Mouse (Mus musculus) embryonic stem cell, embryonic (primary cell): Measurements from ENCODE around the gene Slx4.

Source experiments
- CTCF ChIA-PET, 4 experiments: fragments of 300-600 bp in 2 of 4; fragments of 350-600 bp in 2 of 4; sonication (Branson Sonifier 250); formaldehyde crosslinking; loops; one replicate each; lab custom pipeline; 2022; ENCODE audit warnings: inconsistent platforms in 2 of 4; lab: Charles Lee
- POLR2A ChIA-PET, 4 experiments: fragments of 300-600 bp in 2 of 4; fragments of 350-600 bp in 2 of 4; sonication (Branson Sonifier 250); formaldehyde crosslinking; loops; one replicate each; lab custom pipeline; 2022; ENCODE audit warnings: antibody characterized with exemption in 4 of 4, inconsistent platforms in 1 of 4; lab: Charles Lee

The Slx4 gene

GRCm38 (mm10) chr16:3959261-3959660 is 44.3 kb downstream of the Slx4 start:
- ChIA-PET POLR2A (interaction anchor here in 2 of 4 experiments (1.1 to 2.9 kb wide), 5 partner anchors 8 to 43 kb away, joined by 3 to 9 read pairs (median 3); partner anchors contain the start of gene Nlrc3 (in 1 of the 2)), CTCF (interaction anchor here in 1 of 4 experiments (1.5 kb wide), 1 partner anchor 120 kb away, joined by 3 read pairs; no protein-coding TSS in a partner anchor)

GRCm38 (mm10) chr16:3956369-3956768 is 47.2 kb downstream of the Slx4 start:
- ChIA-PET CTCF (interaction anchor here in 2 of 4 experiments (0.6 to 0.7 kb wide), 2 partner anchors 48 to 65 kb away, joined by 3 to 5 read pairs; partner anchors contain the start of genes 1700037C18Rik (in 1 of the 2) and Cluap1 (in 1 of the 2)), POLR2A (interaction anchor here in 3 of 4 experiments (0.7 to 2.3 kb wide), 9 partner anchors 12 to 602 kb away, joined by 3 to 9 read pairs (median 4); partner anchors contain the start of genes Nlrc3 (in 2 of the 3), Slx4 (in 1 of the 3) and Trap1 (in 1 of the 3))

GRCm38 (mm10) chr16:3951141-3951540 is 52.4 kb downstream of the Slx4 start:
- POLR2A ChIA-PET, result interaction anchor here in 3 of 4 experiments (0.7 to 2.5 kb wide), 9 partner anchors 8 to 79 kb away, joined by 3 to 9 read pairs (median 3); partner anchors contain the start of genes 1700037C18Rik (in 1 of the 3), Cluap1 (in 1 of the 3), Naa60 (in 1 of the 3) and Slx4 (in 1 of the 3)
- CTCF ChIA-PET, result no interaction called here

DNA sequence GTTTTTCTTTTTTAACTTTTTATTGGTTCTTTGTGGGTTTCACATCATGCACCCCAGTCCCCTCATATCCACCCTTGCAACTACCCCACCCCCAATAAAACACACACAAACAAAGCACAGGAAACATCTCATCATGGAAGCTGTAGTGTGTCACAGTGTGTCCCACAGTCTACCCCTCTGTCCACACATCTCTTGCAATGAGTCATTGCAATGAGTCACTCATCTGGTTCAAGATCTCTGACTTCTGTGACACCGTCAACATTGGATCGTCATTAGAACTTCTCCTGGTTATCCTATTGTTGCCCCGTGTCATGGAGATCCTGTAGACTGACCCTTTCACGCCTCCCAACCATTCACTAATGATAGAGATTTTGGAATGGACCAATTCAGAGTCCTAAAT is 68.9 kb downstream of the Slx4 start:
- ChIA-PET POLR2A (interaction anchor here in 1 of 4 experiments (1.1 kb wide), 1 partner anchor 42 kb away, joined by 3 read pairs; the partner anchor contains the start of gene Nlrc3), CTCF (no interaction called here)

DNA sequence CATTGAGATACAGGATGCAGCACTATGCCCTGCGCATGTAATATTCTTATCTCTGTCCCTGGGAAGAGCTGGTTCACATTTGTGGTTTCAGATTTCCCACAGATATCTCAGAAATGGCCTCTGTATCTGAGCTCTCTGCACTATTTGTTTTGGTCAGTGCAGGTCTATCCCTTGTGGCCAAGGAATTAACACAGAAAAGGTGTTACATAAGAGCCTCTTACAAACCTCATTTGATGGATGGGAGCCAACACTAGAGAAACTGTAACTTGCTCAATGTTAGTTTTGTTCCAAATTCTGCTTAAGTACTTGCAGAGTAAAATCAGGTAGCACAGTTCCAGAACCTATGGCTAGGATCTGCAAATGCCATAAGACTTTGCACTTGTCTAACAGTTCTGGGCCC is 69.5 kb downstream of the Slx4 start:
- ChIA-PET POLR2A (interaction anchor here in 1 of 4 experiments (0.6 kb wide), 1 partner anchor 36 kb away, joined by 3 read pairs; no protein-coding TSS in a partner anchor), CTCF (interaction anchor here in 2 of 4 experiments (0.5 to 0.8 kb wide), 2 partner anchors 88 to 162 kb away, joined by 3 to 5 read pairs; no protein-coding TSS in a partner anchor)

- POLR2A ChIA-PET, result interaction anchor here in 2 of 4 experiments (0.6 to 1.3 kb wide), 2 partner anchors 8 to 37 kb away, joined by 3 read pairs; no protein-coding TSS in a partner anchor
- CTCF ChIA-PET, result interaction anchor here in 2 of 4 experiments (0.5 to 0.8 kb wide), 2 partner anchors 88 to 161 kb away, joined by 3 to 5 read pairs; no protein-coding TSS in a partner anchor
Measured at GRCm38 (mm10) chr16:3933536-3933935, 70.0 kb downstream of the Slx4 start.

DNA sequence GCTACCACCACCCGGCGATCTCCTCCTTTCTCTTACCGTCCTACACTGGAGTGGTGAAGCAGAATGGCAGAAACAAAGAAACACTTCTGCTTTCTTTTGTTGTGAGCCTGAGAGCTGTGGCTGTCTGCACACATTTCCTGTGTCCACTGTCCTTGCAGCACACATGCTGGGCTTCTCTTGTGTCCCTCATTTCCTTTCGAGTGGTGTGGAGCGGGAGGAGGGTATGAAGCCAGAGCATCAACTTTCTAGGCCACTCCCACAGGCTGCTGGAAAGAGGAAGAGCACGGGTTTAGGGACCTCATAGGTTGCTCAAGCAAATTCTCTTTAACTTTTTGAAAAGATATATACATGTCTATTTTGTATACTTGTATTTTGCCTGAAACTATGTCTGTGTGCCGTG is 74.4 kb downstream of the Slx4 start:
- ChIA-PET CTCF (no interaction called here), POLR2A (interaction anchor here in 2 of 4 experiments (0.7 to 1.0 kb wide), 2 partner anchors 45 to 57 kb away, joined by 3 read pairs; partner anchors contain the start of genes Gm20695 (in 1 of the 2) and Zfp597 (in 1 of the 2))
